Mouse (Mus musculus) small intestine, adult 2 months (tissue): Measurements from ENCODE around the gene Slc22a22.

Experiments used
- CTCF ChIP-seq: fragments of 200-500 bp; IDR thresholded peaks from 2 replicates; pipeline ENCODE4 v1.5.1; 2012; ENCODE audit warnings: low read depth, mild to moderate bottlenecking, control low read depth, inconsistent platforms, low read length, moderate library complexity, mixed read lengths; ENCODE audit not compliant: insufficient replicate concordance, insufficient read length; ENCODE audit errors: extremely low read depth
- POLR2A ChIP-seq: fragments of 200-500 bp; IDR thresholded peaks from 2 replicates; pipeline ENCODE4 v1.6.1; 2012; ENCODE audit warnings: low read depth, mild to moderate bottlenecking, control low read depth, inconsistent platforms, low read length, moderate library complexity

DNA sequence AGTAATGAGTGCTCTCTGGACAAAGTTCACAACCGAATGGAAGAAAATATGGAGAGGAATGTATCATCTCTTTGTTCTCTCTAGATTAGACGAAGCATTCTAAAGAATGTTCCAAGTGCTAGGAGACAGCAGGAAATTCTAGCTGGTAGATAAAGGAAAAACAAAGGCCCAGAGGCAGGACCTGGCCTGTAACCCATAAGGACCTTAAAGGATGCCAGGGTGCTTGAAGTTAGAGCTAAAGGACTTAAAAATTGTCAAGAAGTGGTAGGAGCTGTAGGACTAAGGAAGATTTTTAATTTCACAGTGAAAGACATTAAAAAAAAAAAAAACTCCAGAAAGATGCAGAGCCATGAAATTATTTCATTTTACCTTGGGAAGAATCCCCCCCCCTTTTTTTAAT is at the start of gene Slc22a22:
- TF ChIP-seq POLR2A (no peak), CTCF (no peak)
